Mouse (Mus musculus) midbrain, postnatal 0 days (tissue): Measurements from ENCODE around the gene Tiam2. TPM values are rescaled to one million over a fixed set of nuclear protein-coding genes. Genes with fewer than 3 reads are reported as not detected.

ENCODE experiments used
- ATAC-seq: fragments of 200-750 bp; cut with Nextera tagmentation; 2 replicates; pipeline ENCODE4 v1.8.0; 2017; ENCODE audit warnings: moderate number of reproducible peaks, mild to moderate bottlenecking, moderate TSS enrichment, moderate library complexity; ENCODE audit not compliant: low FRiP score
- DNase-seq: peaks from one replicate; pipeline ENCODE4 v3.0.0-alpha.2; 2015; ENCODE audit warnings: low spot score
- H3K27ac ChIP-seq: fragments of 300-500 bp; sonication (generic); 2 replicates; pipeline ENCODE4 v1.5.1; 2014; ENCODE audit warnings: low read depth, mild to moderate bottlenecking, low read length, mixed read lengths
- H3K27me3 ChIP-seq: fragments of 300-500 bp; sonication (generic); 2 replicates; pipeline ENCODE4 v1.6.1; 2014; ENCODE audit warnings: low read length, control low read depth, mixed read lengths; ENCODE audit not compliant: insufficient read depth
- H3K36me3 ChIP-seq: fragments of 300-500 bp; sonication (generic); 2 replicates; pipeline ENCODE4 v1.6.1; 2014; ENCODE audit warnings: low read length, control low read depth, mixed read lengths; ENCODE audit not compliant: insufficient read depth
- H3K4me1 ChIP-seq: fragments of 300-500 bp; sonication (generic); 2 replicates; pipeline ENCODE4 v1.6.1; 2014; ENCODE audit warnings: mild to moderate bottlenecking, control low read depth, antibody characterized with exemption, low read length, mixed read lengths; ENCODE audit not compliant: insufficient read depth
- H3K4me2 ChIP-seq: fragments of 300-500 bp; sonication (generic); 2 replicates; pipeline ENCODE4 v1.6.1; 2014; ENCODE audit warnings: low read depth, mild to moderate bottlenecking, low read length, mixed read lengths; ENCODE audit not compliant: poor library complexity, severe bottlenecking
- H3K4me3 ChIP-seq: fragments of 300-500 bp; sonication (generic); 2 replicates; pipeline ENCODE4 v1.5.1; 2014; ENCODE audit warnings: low read depth, mild to moderate bottlenecking, low read length, moderate library complexity
- H3K9ac ChIP-seq: fragments of 300-500 bp; sonication (generic); replicated peaks from 2 replicates; pipeline ENCODE4 v1.6.1; 2014; ENCODE audit warnings: mild to moderate bottlenecking, low read length, moderate library complexity, mixed read lengths; ENCODE audit not compliant: poor library complexity, severe bottlenecking
- H3K9me3 ChIP-seq: fragments of 300-500 bp; sonication (generic); 2 replicates; pipeline ENCODE4 v1.6.1; 2016; ENCODE audit warnings: low read length, control low read depth
- CTCF ChIP-seq: IDR thresholded peaks from 2 replicates; pipeline ENCODE4 v1.5.1; 2016; ENCODE audit warnings: antibody characterized with exemption, mild to moderate bottlenecking
- WGBS: fragments of 180-500 bp; shearing (Covaris S2); extraction: QIAGEN DNeasy Blood & Tissue Kit; methylation state at CpG from one replicate; pipeline ENCODE4 v1.1.7; 2014; 5-methylcytosine and 5-hydroxymethylcytosine counted together
- polyA plus RNA-seq: library from polyadenylated mRNA; unstranded; fragments of >200 nt; fragmentation: Nextera tagmentation; extraction: Ambion mirVana; gene quantifications from 2 replicates; pipeline ENCODE4 v1.2.1, GENCODE M21; 2015
- total RNA-seq: library from RNA; depleted of rRNA; stranded (reverse); fragments of >200 nt; gene quantifications from 2 replicates; pipeline ENCODE4 v1.2.3, GENCODE M21; 2014

Tiam2 gene
- total and polyA plus RNA-seq, 2 experiments from 2014 or later, result 1.7 to 6.9 TPM

DNA sequence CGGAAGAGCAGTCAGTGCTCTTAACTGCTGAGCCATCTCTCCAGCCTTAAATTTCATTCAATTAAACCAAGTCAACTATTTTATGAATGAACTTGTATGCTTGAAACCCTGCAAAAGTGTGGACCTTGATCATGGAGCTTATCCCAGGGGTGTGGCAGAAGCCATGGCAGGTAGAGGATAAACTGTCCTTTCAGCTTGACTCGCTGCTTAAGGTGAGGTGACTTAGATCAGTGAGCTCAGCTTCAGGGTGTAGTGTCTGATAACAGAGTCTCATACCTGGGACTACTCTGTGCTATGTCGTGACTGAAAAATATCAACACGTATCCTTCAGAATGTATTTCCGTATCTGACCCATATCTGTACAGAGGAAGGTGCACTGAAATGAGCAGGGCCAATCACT is 194.0 kb downstream of the Tiam2 start:
- TF ChIP-seq CTCF, result no peak
- no peaks in the 10 kb centered on the region for H3K27me3 ChIP-seq
- H3K27ac ChIP-seq, result no peak overlapping the region
- 0 out of 2 replicates have a peak, but pooled peaks cover 3% of the 10 kb centered on the region for H3K36me3 ChIP-seq
- DNase-seq (no peak), ATAC-seq (no peak)
- no peak overlapping the region for H3K4me2 ChIP-seq
- WGBS, result 95% methylated on average over 5 of the region's 5 CpGs
- H3K4me1 ChIP-seq, result no peaks in the 10 kb centered on the region
- no peaks in the 10 kb centered on the region for H3K9me3 ChIP-seq
- no peak overlapping the region for H3K9ac ChIP-seq
- H3K4me3 ChIP-seq, result no peak overlapping the region

DNA sequence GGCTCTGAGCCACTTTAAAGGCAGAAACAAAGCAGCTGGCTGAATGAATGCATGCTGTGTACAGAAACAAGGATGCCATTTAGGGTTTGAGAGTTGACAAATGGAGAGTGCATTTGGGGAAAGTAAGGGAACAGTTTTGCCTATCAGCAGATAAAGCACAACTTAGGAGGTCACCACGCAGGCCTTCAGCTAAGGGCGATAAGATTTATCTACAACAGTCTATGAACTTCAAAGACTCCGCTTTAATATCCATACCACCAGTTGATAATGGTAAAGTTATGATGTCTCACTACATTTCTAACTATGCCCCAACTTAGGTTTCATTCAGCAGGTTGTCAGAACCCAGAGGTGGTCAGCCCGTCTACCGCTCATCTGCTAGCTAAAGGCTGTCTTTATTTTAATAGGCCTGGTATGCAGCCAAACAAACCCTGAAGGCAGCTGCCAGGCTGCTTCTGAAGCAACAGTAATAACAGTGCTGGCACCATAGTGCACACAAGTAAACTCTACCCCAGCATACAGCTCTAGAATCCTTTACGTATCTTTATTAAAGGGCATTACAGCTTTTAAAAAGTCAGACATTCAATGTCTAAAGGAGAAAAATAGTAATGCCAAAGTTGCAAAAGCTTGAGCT is 201.6 kb downstream of the Tiam2 start:
- H3K27ac ChIP-seq, result no peak overlapping the region
- no peaks in the 10 kb centered on the region for H3K4me1 ChIP-seq
- no peaks in the 10 kb centered on the region for H3K9me3 ChIP-seq
- no peak overlapping the region for H3K9ac ChIP-seq
- 72% methylated on average over 6 of the region's 6 CpGs for WGBS
- H3K4me2 ChIP-seq, result no peak overlapping the region
- no peak for TF ChIP-seq CTCF
- ATAC-seq, result no peak
- DNase-seq, result peak; percentile 19
- H3K4me3 ChIP-seq, result no peak overlapping the region
- no peaks in the 10 kb centered on the region for H3K27me3 ChIP-seq
- no peaks in the 10 kb centered on the region; the same call in 1 of the 2 replicates for H3K36me3 ChIP-seq

DNA sequence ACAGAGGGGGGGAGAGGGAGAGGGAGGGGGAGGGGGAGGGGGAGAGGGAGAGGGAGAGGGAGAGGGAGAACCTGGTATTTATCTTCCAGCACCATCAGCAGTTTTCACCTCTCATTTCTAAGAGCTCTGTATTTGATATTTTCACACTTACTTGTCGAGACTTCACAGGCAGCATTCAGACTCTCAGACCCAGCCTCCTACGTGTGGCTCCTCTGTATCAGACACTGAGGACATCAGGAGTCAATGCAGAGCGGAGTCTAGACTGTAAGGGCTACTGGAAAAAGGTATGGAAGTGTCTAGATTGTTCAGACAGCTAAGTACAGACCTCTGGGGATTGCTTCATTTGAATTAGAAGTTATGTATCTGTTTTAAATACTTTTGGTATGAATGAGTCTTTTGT is 203.2 kb downstream of the Tiam2 start:
- Histone ChIP-seq H3K9me3 (no peaks in the 10 kb centered on the region), H3K4me2 (no peak overlapping the region), H3K27me3 (no peaks in the 10 kb centered on the region), H3K4me3 (no peak overlapping the region), H3K36me3 (no peaks in the 10 kb centered on the region; the same call in 1 of the 2 replicates), H3K4me1 (no peaks in the 10 kb centered on the region), H3K9ac (no peak overlapping the region), H3K27ac (no peak overlapping the region)
- 64% methylated on average over 3 of the region's 3 CpGs for WGBS
- ATAC-seq (no peak), DNase-seq (no peak)
- no peak for TF ChIP-seq CTCF

DNA sequence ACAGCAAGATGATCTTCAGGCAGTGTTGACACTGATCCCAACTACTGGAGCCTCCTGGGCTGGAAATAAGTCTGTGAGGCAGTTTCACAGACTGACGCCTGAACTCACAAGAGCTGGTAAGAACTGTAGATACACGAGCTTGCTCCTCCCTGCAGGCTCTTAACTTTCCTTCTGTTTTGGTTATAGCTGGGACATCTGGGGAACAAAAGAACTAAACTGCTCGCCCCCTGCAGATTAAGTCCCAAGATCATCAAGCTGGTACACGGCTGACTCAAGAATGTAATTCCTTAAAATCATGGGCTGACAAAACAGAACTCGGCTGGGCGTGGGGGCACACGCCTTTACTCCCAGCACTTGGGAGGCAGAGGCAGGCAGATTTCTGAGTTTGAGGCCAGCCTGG is 204.2 kb downstream of the Tiam2 start:
- H3K36me3 ChIP-seq, result no peaks in the 10 kb centered on the region; the same call in 1 of the 2 replicates
- no peak overlapping the region for H3K9ac ChIP-seq
- H3K4me3 ChIP-seq, result no peak overlapping the region
- ATAC-seq (no peak), DNase-seq (no peak)
- H3K27me3 ChIP-seq, result no peaks in the 10 kb centered on the region
- H3K4me1 ChIP-seq, result no peaks in the 10 kb centered on the region
- no peak overlapping the region for H3K4me2 ChIP-seq
- 65% methylated on average over 7 of the region's 7 CpGs for WGBS
- no peak for TF ChIP-seq CTCF
- H3K9me3 ChIP-seq, result no peaks in the 10 kb centered on the region
- H3K27ac ChIP-seq, result no peak overlapping the region

DNA sequence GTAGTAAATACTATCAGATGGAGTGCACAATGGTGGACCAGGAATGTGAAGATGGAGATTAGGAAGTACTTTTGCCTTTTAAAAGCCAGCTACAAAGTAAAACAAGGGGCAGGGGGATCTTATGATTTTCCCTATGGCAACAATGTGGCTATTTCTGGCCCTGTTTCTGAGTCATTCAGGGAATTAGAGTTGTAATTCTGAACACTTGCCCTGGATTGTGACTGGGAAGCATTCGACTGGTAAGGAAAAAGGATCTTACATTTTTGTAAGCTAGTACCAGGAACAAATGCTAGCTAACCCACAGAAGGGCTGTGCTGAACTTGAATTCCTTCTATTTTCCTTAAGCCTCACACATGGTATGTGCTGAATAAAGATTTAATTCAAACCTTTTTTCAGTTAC is 205.3 kb downstream of the Tiam2 start:
- DNase-seq (no peak), ATAC-seq (no peak)
- no peaks in the 10 kb centered on the region for H3K27me3 ChIP-seq
- no peaks in the 10 kb centered on the region for H3K4me1 ChIP-seq
- H3K4me3 ChIP-seq, result no peak overlapping the region
- H3K36me3 ChIP-seq, result no peaks in the 10 kb centered on the region; the same call in 1 of the 2 replicates
- H3K4me2 ChIP-seq, result no peak overlapping the region
- H3K27ac ChIP-seq, result no peak overlapping the region
- 69% methylated on average over 1 of the region's 1 CpGs for WGBS
- TF ChIP-seq CTCF, result no peak
- H3K9me3 ChIP-seq, result no peaks in the 10 kb centered on the region
- no peak overlapping the region for H3K9ac ChIP-seq

DNA sequence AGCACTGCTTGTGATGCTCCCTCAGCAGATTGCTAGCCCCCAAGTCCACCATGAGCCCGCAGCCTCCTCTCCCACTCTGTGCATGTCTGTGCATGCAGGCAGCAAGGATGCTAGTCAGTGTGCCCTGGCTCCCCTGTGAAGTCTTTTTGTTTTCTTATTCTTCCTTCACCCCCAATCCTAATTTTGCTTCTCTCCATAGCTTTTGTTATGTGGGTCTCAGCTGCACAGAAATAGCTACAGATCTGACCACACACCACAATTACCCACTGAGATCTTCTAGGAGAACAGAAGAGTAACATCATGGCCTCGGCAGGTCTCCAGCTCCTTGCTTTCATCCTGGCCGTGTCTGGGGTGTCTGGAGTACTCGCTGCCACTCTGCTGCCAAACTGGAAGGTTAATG is 205.9 kb downstream of the Tiam2 start, which contains the start of gene Cldn20:
Cldn20 (plus strand) TSS at position 301 of the 400 bp plus-strand sequence.
- ATAC-seq, result no peak
- H3K9me3 ChIP-seq, result no peaks in the 10 kb centered on the region
- no peaks in the 10 kb centered on the region for H3K4me1 ChIP-seq
- TF ChIP-seq CTCF, result no peak
- no peaks in the 10 kb centered on the region; the same call in 1 of the 2 replicates for H3K36me3 ChIP-seq
- DNase-seq, result no peak
- 82% methylated on average over 4 of the region's 4 CpGs for WGBS
- no peak within 1 kb of the TSS for H3K4me3 ChIP-seq
- no peak within 1 kb of the TSS for H3K9ac ChIP-seq
- H3K4me2 ChIP-seq, result no peak within 1 kb of the TSS
- no peaks in the 10 kb centered on the region for H3K27me3 ChIP-seq
- no peak within 1 kb of the TSS for H3K27ac ChIP-seq
